Mouse (Mus musculus) neural tube, postnatal 0 days (tissue): ENCODE results near the gene Cib1. TPM values are rescaled to one million over a fixed set of nuclear protein-coding genes. Genes with fewer than 3 reads are reported as not detected.

Source experiments
- polyA plus RNA-seq: library from polyadenylated mRNA; unstranded; fragments of >200 nt; fragmentation: Nextera tagmentation; extraction: Ambion mirVana; gene quantifications from 2 replicates; pipeline ENCODE4 v1.2.1, GENCODE M21; 2015

The Cib1 gene
- 52.4 and 60.6 TPM in 2 replicates for polyA plus RNA-seq

DNA sequence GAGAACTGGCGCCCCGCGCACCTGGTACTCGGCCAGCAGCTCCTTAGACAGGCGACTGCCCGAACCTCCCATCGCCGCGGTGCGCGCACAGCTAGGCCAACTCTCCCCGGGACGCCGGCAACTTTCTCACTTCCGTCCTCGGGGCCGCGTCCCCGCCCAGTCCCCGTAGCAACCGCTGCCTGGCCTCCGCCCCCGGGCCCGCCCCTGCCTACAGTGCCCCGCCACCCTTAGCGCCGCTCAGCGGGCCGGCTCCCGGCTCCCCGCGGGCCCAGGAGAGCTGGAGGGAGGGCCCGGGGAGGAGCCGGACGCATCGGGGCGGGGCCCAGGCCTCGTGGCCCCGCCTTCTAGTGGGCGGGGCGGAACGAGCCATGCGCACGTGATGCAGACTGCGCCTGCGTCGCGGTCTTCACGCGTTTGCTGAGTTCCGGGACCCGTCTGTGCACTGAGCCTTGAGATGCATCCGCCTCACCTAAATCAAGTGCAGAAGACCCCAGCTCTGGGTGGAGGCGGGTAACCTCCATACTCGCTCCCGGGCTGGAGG, at the start of gene Cib1, which contains the start of gene Gdpgp1:
Cib1 (minus strand) TSS at position 325 of the 541 bp plus-strand sequence.
Gdpgp1 (plus strand) TSS at position 377 of the 541 bp plus-strand sequence.

GRCm38 (mm10) chr7:80268897-80269750, 36.5 kb upstream of the Cib1 start, which contains the start of gene Vps33b:
Gene Vps33b (plus strand): TSS chr7:80269649.

GRCm38 (mm10) chr7:80260625-80261371, 28.2 kb upstream of the Cib1 start, which contains the start of gene Ngrn:
Gene Ngrn (plus strand): TSS chr7:80261215.

DNA sequence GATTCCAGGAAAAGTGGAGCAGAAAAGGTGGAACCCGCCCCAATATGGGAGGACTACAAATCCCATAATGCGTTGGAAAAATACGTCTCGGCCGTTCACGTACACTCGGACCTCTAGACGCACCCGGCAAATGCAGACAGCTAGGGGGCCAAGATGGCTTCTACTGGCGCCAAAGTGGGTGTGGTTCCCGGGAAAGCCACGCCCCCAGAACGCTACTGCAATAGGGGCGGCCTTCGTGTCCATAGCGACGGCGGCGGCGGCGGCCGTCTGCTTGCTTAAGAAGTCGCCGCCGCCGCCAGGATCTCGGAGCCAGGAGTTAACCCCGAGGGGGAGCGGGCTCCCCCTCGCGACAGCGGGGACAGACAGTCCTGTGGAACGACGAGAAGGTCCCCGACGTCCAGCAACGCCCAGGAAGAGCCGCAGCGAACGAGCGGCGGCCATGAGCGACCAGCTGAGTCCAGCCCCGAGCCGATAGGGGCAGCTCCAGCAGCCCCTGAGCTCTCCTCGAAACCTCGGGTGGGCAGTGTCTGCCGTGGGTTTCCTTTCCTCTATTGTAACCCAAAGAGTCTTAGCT, 13.6 kb upstream of the Cib1 start, which contains the start of gene Ttll13:
Ttll13 (plus strand) TSS at position 229 of the 574 bp plus-strand sequence.

GRCm38 (mm10) chr7:80186531-80187296, 45.9 kb downstream of the Cib1 start, which contains the start of gene Sema4b:
Gene Sema4b (plus strand): TSS chr7:80186841.

Other genes starting within 250 kb of the Cib1 start
- gene Zfp710, start 208.0 kb downstream of the Cib1 start, polyA plus RNA-seq = 9.2 and 9.5 TPM in 2 replicates
- gene Idh2, start 117.4 kb downstream of the Cib1 start, polyA plus RNA-seq = 138 and 150 TPM in 2 replicates
- 27.4 and 30.5 TPM in 2 replicates for gene Sema4b, start 46.0 kb downstream of the Cib1 start, polyA plus RNA-seq
- gene Gdpgp1, start 52 bp upstream of the Cib1 start, polyA plus RNA-seq = 3.7 and 3.8 TPM in 2 replicates
- gene Ttll13, start 13.6 kb upstream of the Cib1 start, polyA plus RNA-seq = 3.4 and 4.0 TPM in 2 replicates
- gene Ngrn, start 28.4 kb upstream of the Cib1 start, polyA plus RNA-seq = 68.1 and 72.3 TPM in 2 replicates
- 13.5 and 17.8 TPM in 2 replicates for gene Vps33b, start 36.8 kb upstream of the Cib1 start, polyA plus RNA-seq
- 21.9 and 23.5 TPM in 2 replicates for gene Prc1, start 61.6 kb upstream of the Cib1 start, polyA plus RNA-seq
- gene Rccd1, start 91.6 kb upstream of the Cib1 start, polyA plus RNA-seq = 8.0 and 12.1 TPM in 2 replicates
- gene Unc45a, start 108.2 kb upstream of the Cib1 start, polyA plus RNA-seq = 41.4 and 45.2 TPM in 2 replicates
- 18.0 and 18.5 TPM in 2 replicates for gene Hddc3, start 110.3 kb upstream of the Cib1 start, polyA plus RNA-seq
- gene Man2a2, start 138.6 kb upstream of the Cib1 start, polyA plus RNA-seq = 17.2 and 21.7 TPM in 2 replicates
- gene Fes, start 155.1 kb upstream of the Cib1 start, polyA plus RNA-seq = 2.5 and 5.3 TPM in 2 replicates
- gene Furin, start 172.6 kb upstream of the Cib1 start, polyA plus RNA-seq = 6.8 and 7.7 TPM in 2 replicates